In genomic region chr10:30738403-30738802, GRCm38 (mm10) we compare ENCODE assay signal across 23 mouse cellular contexts.
DNase-seq lines count a peak whose midpoint lies in the region; ATAC-seq and TF ChIP-seq lines count a peak whose summit lies in the region.
"Had no signal": no experiment of that assay in that cellular context is flagged by ENCODE, and none has a peak within 500 bp of the region (broad histone marks: within the 10 kb centered on the region; RNA-seq: fewer than 3 reads in every experiment).

No protein-coding gene starts in this region.

- TF ChIP-seq EP300 in ES-Bruce4 (IDR thresholded peaks at IDR 0.05; ENCODE audit: insufficient read depth, low read depth, low read length) = no peak
- TF ChIP-seq EP300 in stomach, postnatal 0 days (optimal IDR thresholded peaks at IDR 0.05) = no peak

- DNase-seq in ES-E14 (ENCODE audit: low read depth, low spot score) = no peak
- no peak for DNase-seq in stomach, postnatal 0 days (ENCODE audit: low spot score)
- no peak for DNase-seq in thymus, postnatal 10 days (ENCODE audit: low spot score in 2 of 2)
- DNase-seq in hindbrain, embryonic 14.5 days (ENCODE audit: low spot score) = no peak
- DNase-seq in cerebellum, adult 18-20 months = no peak
- DNase-seq: adrenal gland, adult 2 months; adrenal gland, adult 8-10 months; adrenal gland, postnatal 10 days; adrenal gland, postnatal 14 days; adrenal gland, postnatal 25 days; adrenal gland, postnatal 36 days; B cell, adult 2 months; cerebellum, adult 11 months; cerebellum, adult 11-12 months; cerebellum, adult 2 months; cerebellum, adult 8-10 months; cerebellum, adult 9-10 months had no signal

- H3K4me1 ChIP-seq in ES-Bruce4 (ENCODE audit: control insufficient read depth, insufficient read depth, low read length) (peaks cover 3% of the 10 kb centered on the region), ES-E14 (ENCODE audit: control insufficient read depth in 2 of 2, insufficient read depth in 2 of 2, low read length in 2 of 2, poor library complexity in 1 of 2) (peaks cover 14 to 26% of the 10 kb centered on the region in 2 experiments)
- H3K4me1 ChIP-seq in stomach, postnatal 0 days (replicated peaks; ENCODE audit: control insufficient read depth, insufficient read depth) = no peaks in the 10 kb centered on the region
- no peaks in the 10 kb centered on the region for H3K4me1 ChIP-seq in hindbrain, embryonic 14.5 days (replicated peaks; ENCODE audit: control insufficient read depth, insufficient read depth, low read length)

- H3K27ac ChIP-seq in ES-Bruce4 (ENCODE audit: insufficient read depth, low read length) (peak overlapping the region; percentile 44; the same call in 1 of the 2 replicates), ES-E14 (ENCODE audit: insufficient read depth, low read depth, low read length, poor library complexity, severe bottlenecking) (peak overlapping the region; percentile 97; the same call in 1 of the 2 replicates)
- H3K27ac ChIP-seq in stomach, postnatal 0 days (replicated peaks) = no peak overlapping the region
- H3K27ac ChIP-seq in hindbrain, embryonic 14.5 days = no peak overlapping the region

- H3K4me2 ChIP-seq in stomach, postnatal 0 days (replicated peaks; ENCODE audit: low read depth) = no peak overlapping the region
- H3K4me2 ChIP-seq in hindbrain, embryonic 14.5 days (replicated peaks) = no peak overlapping the region

- no peaks in the 10 kb centered on the region for H3K9me3 ChIP-seq in ES-Bruce4 (replicated peaks; ENCODE audit: control insufficient read depth, insufficient read depth, low read length, poor library complexity, severe bottlenecking)
- H3K9me3 ChIP-seq in ES-E14 (ENCODE audit: control insufficient read depth, insufficient read depth, low read depth, low read length) = no peaks in the 10 kb centered on the region
- no peaks in the 10 kb centered on the region for H3K9me3 ChIP-seq in stomach, postnatal 0 days (ENCODE audit: control insufficient read depth, low read length)
- H3K9me3 ChIP-seq in hindbrain, embryonic 14.5 days (ENCODE audit: control insufficient read depth, low read length) = no peaks in the 10 kb centered on the region
- H3K9me3 ChIP-seq: G1E had no signal

- no peaks in the 10 kb centered on the region for H3K27me3 ChIP-seq in ES-Bruce4 (ENCODE audit: control insufficient read depth, insufficient read depth, low read length, poor library complexity, severe bottlenecking)
- no peaks in the 10 kb centered on the region for H3K27me3 ChIP-seq in stomach, postnatal 0 days (ENCODE audit: control insufficient read depth, insufficient read depth, low read length)
- H3K27me3 ChIP-seq in hindbrain, embryonic 14.5 days (ENCODE audit: control insufficient read depth, insufficient read depth, low read length) = no peaks in the 10 kb centered on the region
- H3K27me3 ChIP-seq: CH12.LX, Patski had no signal

- no peak for TF ChIP-seq POLR2A in ES-Bruce4 (IDR thresholded peaks at IDR 0.05; ENCODE audit: insufficient read depth, low read length)

- 0 out of 2 replicates have a peak, but pooled peaks have one; percentile 59 for ATAC-seq in stomach, postnatal 0 days (ENCODE audit: low FRiP score, low TSS enrichment)
- no peak for ATAC-seq in hindbrain, embryonic 14.5 days (ENCODE audit: low FRiP score)
- ATAC-seq: activated CD4-positive, CD25-positive, alpha-beta regulatory T cell, adult 4 months; CD4-positive, CD25-positive, alpha-beta regulatory T cell, adult 4 months; Patski had no signal

- H3K36me3 ChIP-seq in ES-Bruce4 (ENCODE audit: control insufficient read depth, insufficient read depth, low read length, poor library complexity, severe bottlenecking) (no peaks in the 10 kb centered on the region), ES-E14 (ENCODE audit: control insufficient read depth, insufficient read depth, low read length, poor library complexity, severe bottlenecking) (no peaks in the 10 kb centered on the region)
- H3K36me3 ChIP-seq in stomach, postnatal 0 days (ENCODE audit: control insufficient read depth, insufficient read depth, low read length) = no peaks in the 10 kb centered on the region
- no peaks in the 10 kb centered on the region for H3K36me3 ChIP-seq in hindbrain, embryonic 14.5 days (replicated peaks; ENCODE audit: control insufficient read depth, insufficient read depth)

- H3K9ac ChIP-seq in ES-Bruce4 (ENCODE audit: low read depth, poor library complexity, severe bottlenecking) = no peak overlapping the region
- no peak overlapping the region for H3K9ac ChIP-seq in ES-E14 (ENCODE audit: insufficient read depth, low read depth, low read length, poor library complexity, severe bottlenecking)
- H3K9ac ChIP-seq in stomach, postnatal 0 days (ENCODE audit: low read length) = no peak overlapping the region
- no peak overlapping the region for H3K9ac ChIP-seq in hindbrain, embryonic 14.5 days

- no peak for TF ChIP-seq CTCF in ES-Bruce4 (IDR thresholded peaks at IDR 0.05; ENCODE audit: low read depth, low read length)
- TF ChIP-seq CTCF in stomach, postnatal 0 days (IDR thresholded peaks at IDR 0.05; ENCODE audit: low read depth) = no peak

- in situ Hi-C loops in ES-E14 (cut with MboI; ENCODE audit: low sequenced_read_pairs in 2 of 2, unreplicated experiment in 2 of 2) = no loop called here

- 93% methylated on average over 3 of the region's 3 CpGs for WGBS in stomach, postnatal 0 days
- WGBS in hindbrain, embryonic 14.5 days = 94% methylated on average over 3 of the region's 3 CpGs

- H3K4me3 ChIP-seq in ES-Bruce4 (ENCODE audit: low read depth, low read length) = no peak overlapping the region
- no peak overlapping the region for H3K4me3 ChIP-seq in ES-E14 (ENCODE audit: insufficient read depth in 1 of 2, low read depth in 1 of 2, low read length in 2 of 2, poor library complexity in 1 of 2, severe bottlenecking in 1 of 2)
- H3K4me3 ChIP-seq in stomach, postnatal 0 days (ENCODE audit: low read depth, low read length) = no peak overlapping the region
- no peak overlapping the region for H3K4me3 ChIP-seq in hindbrain, embryonic 14.5 days (replicated peaks; ENCODE audit: low read length)

TF ChIP-seq in ES-E14, 5 proteins besides CTCF, POLR2A, EP300 and RAD21:
- no peak for TF ChIP-seq CHD2 (IDR thresholded peaks at IDR 0.05; ENCODE audit: low read depth, low read length)
- no peak for TF ChIP-seq ZC3H11A (IDR thresholded peaks at IDR 0.05; ENCODE audit: borderline replicate concordance, low read depth, low read length)
- no peak for TF ChIP-seq MAFK (IDR thresholded peaks at IDR 0.05; ENCODE audit: insufficient read depth, low read depth, low read length)
- TF ChIP-seq HCFC1 (IDR thresholded peaks at IDR 0.05; ENCODE audit: borderline replicate concordance, insufficient read depth, low read length) = no peak
- no peak for TF ChIP-seq ZNF384 (IDR thresholded peaks at IDR 0.05; ENCODE audit: low read depth, low read length)

Comparison
In these comparisons a context has a peak if more than half of its experiments do, and no peak if none do; other contexts are left out.
1. H3K27ac ChIP-seq: peak in ES-Bruce4 (single experiment) and ES-E14 (single experiment); none in stomach, postnatal 0 days (single experiment) and hindbrain, embryonic 14.5 days (single experiment).